Mouse (Mus musculus): ENCODE measurements around the gene Cd300a. TPM values are rescaled to one million over a fixed set of nuclear protein-coding genes. Genes with fewer than 3 reads are reported as not detected.

Cd300a gene
- 1.5 TPM for polyA plus RNA-seq (2015; fragmentation: Illumina TruSeq; extraction: RNeasy Lipid Tissue Mini Kit (QIAGEN cat#74804); ENCODE audit: low read depth, low replicate concordance)

GRCm38 (mm10) chr11:114889991-114890518, at the start of gene Cd300a:
Cd300a (plus strand) TSS chr11:114890041.

GRCm38 (mm10) chr11:114850452-114851268, 39.2 kb upstream of the Cd300a start, which contains the start of gene Gprc5c:
Gprc5c (plus strand) TSS chr11:114851152.

GRCm38 (mm10) chr11:114934144-114934543, 44.3 kb downstream of the Cd300a start, which contains the start of gene Cd300lb:
Cd300lb (minus strand) TSS chr11:114934386.

Other genes starting within 250 kb of the Cd300a start
- gene Rpl38, start 221.5 kb upstream of the Cd300a start, polyA plus RNA-seq (2015; fragmentation: Illumina TruSeq; extraction: RNeasy Lipid Tissue Mini Kit (QIAGEN cat#74804); ENCODE audit: low read depth, low replicate concordance) = 1,602 TPM
- gene Ttyh2, start 214.6 kb upstream of the Cd300a start, polyA plus RNA-seq (2015; fragmentation: Illumina TruSeq; extraction: RNeasy Lipid Tissue Mini Kit (QIAGEN cat#74804); ENCODE audit: low read depth, low replicate concordance) = 28.4 TPM
- 3.4 TPM for gene Dnaic2, start 162.6 kb upstream of the Cd300a start, polyA plus RNA-seq (2015; fragmentation: Illumina TruSeq; extraction: RNeasy Lipid Tissue Mini Kit (QIAGEN cat#74804); ENCODE audit: low read depth, low replicate concordance)
- 2.9 TPM for gene Kif19a, start 124.7 kb upstream of the Cd300a start, polyA plus RNA-seq (2015; fragmentation: Illumina TruSeq; extraction: RNeasy Lipid Tissue Mini Kit (QIAGEN cat#74804); ENCODE audit: low read depth, low replicate concordance)
- 28.9 TPM for gene Btbd17, start 94.1 kb upstream of the Cd300a start, polyA plus RNA-seq (2015; fragmentation: Illumina TruSeq; extraction: RNeasy Lipid Tissue Mini Kit (QIAGEN cat#74804); ENCODE audit: low read depth, low replicate concordance)
- not detected for gene Gpr142, start 91.1 kb upstream of the Cd300a start, polyA plus RNA-seq (2015; fragmentation: Illumina TruSeq; extraction: RNeasy Lipid Tissue Mini Kit (QIAGEN cat#74804); ENCODE audit: low read depth, low replicate concordance)
- gene Gprc5c, start 38.9 kb upstream of the Cd300a start, polyA plus RNA-seq (2015; fragmentation: Illumina TruSeq; extraction: RNeasy Lipid Tissue Mini Kit (QIAGEN cat#74804); ENCODE audit: low read depth, low replicate concordance) = 3.0 TPM
- not detected for gene Cd300lb, start 44.3 kb downstream of the Cd300a start, polyA plus RNA-seq (2015; fragmentation: Illumina TruSeq; extraction: RNeasy Lipid Tissue Mini Kit (QIAGEN cat#74804); ENCODE audit: low read depth, low replicate concordance)
- not detected for gene Cd300c, start 79.1 kb downstream of the Cd300a start, polyA plus RNA-seq (2015; fragmentation: Illumina TruSeq; extraction: RNeasy Lipid Tissue Mini Kit (QIAGEN cat#74804); ENCODE audit: low read depth, low replicate concordance)
- not detected for gene Cd300ld, start 99.9 kb downstream of the Cd300a start, polyA plus RNA-seq (2015; fragmentation: Illumina TruSeq; extraction: RNeasy Lipid Tissue Mini Kit (QIAGEN cat#74804); ENCODE audit: low read depth, low replicate concordance)
- 8.6 TPM for gene Cd300c2, start 111.8 kb downstream of the Cd300a start, polyA plus RNA-seq (2015; fragmentation: Illumina TruSeq; extraction: RNeasy Lipid Tissue Mini Kit (QIAGEN cat#74804); ENCODE audit: low read depth, low replicate concordance)
- not detected for gene Cd300ld2, start 126.2 kb downstream of the Cd300a start, polyA plus RNA-seq (2015; fragmentation: Illumina TruSeq; extraction: RNeasy Lipid Tissue Mini Kit (QIAGEN cat#74804); ENCODE audit: low read depth, low replicate concordance)
- not detected for gene Cd300ld4, start 137.0 kb downstream of the Cd300a start, polyA plus RNA-seq (2015; fragmentation: Illumina TruSeq; extraction: RNeasy Lipid Tissue Mini Kit (QIAGEN cat#74804); ENCODE audit: low read depth, low replicate concordance)
- gene Cd300ld5, start 147.7 kb downstream of the Cd300a start, polyA plus RNA-seq (2015; fragmentation: Illumina TruSeq; extraction: RNeasy Lipid Tissue Mini Kit (QIAGEN cat#74804); ENCODE audit: low read depth, low replicate concordance) = 2.1 TPM
- gene Cd300ld3, start 158.4 kb downstream of the Cd300a start, polyA plus RNA-seq (2015; fragmentation: Illumina TruSeq; extraction: RNeasy Lipid Tissue Mini Kit (QIAGEN cat#74804); ENCODE audit: low read depth, low replicate concordance) = 0.70 TPM
- not detected for gene Cd300e, start 172.1 kb downstream of the Cd300a start, polyA plus RNA-seq (2015; fragmentation: Illumina TruSeq; extraction: RNeasy Lipid Tissue Mini Kit (QIAGEN cat#74804); ENCODE audit: low read depth, low replicate concordance)
- 14.0 TPM for gene Rab37, start 201.4 kb downstream of the Cd300a start, polyA plus RNA-seq (2015; fragmentation: Illumina TruSeq; extraction: RNeasy Lipid Tissue Mini Kit (QIAGEN cat#74804); ENCODE audit: low read depth, low replicate concordance)
- not detected for gene Cd300lf, start 244.0 kb downstream of the Cd300a start, polyA plus RNA-seq (2015; fragmentation: Illumina TruSeq; extraction: RNeasy Lipid Tissue Mini Kit (QIAGEN cat#74804); ENCODE audit: low read depth, low replicate concordance)

All from brain, adult 10 weeks (tissue).